Mouse (Mus musculus): ENCODE measurements around the gene Ntng1. TPM values are rescaled to one million over a fixed set of nuclear protein-coding genes. Genes with fewer than 3 reads are reported as not detected.

Ntng1 gene
- polyA plus RNA-seq, 1 experiment from 2014 or later = 48.9 TPM

DNA sequence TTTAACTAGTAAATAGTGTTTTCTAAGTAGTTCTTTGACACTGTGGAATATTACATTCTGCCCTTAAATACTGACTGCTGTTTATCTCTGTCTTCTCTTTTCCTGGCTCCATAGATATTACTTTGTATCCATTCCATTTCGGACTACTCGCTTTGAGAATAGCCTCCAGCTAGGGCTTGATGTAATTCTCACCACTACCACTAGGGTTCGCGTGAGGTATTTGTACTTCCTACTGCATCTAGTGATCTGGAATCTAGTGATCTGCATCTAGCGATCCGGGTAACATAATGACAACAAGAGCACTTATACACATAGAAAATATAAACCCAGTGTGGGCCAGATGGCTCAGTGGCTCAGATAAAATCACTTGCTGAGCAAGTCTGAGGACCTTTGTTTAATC is 14.2 kb downstream of the Ntng1 start:
- Histone ChIP-seq H3K27me3 (replicated peaks) (no peaks in the 10 kb centered on the region), H3K4me1 (peaks cover 23% of the 10 kb centered on the region), H3K9ac (no peak overlapping the region), H3K4me2 (no peak overlapping the region), H3K36me3 (replicated peaks) (no peaks in the 10 kb centered on the region), H3K4me3 (no peak overlapping the region), H3K27ac (no peak overlapping the region), H3K9me3 (no peaks in the 10 kb centered on the region)
- WGBS = 67% methylated on average over 6 of the region's 6 CpGs
- ATAC-seq (replicated peaks) = no peak

DNA sequence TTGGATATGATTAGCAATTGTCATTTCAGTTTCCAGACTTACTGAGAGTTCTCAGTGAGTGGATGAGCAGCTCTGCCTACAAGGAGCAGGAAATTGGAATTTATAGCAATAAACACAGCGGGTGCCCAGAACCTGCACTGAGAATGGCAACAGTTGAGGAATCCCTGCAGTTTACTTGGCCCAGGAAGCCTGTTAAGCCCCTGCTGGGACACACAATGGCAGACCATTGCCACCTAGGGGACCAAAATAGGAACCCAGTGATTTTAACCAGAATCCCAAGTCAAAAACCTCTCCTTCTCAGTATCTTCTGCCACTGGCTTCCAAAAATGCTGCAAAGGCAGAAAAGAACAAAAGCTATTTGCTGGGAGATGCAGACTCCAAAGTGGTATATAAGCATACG is 37.8 kb downstream of the Ntng1 start:
- Histone ChIP-seq H3K4me3 (no peak overlapping the region), H3K9me3 (no peaks in the 10 kb centered on the region), H3K4me1 (no peaks in the 10 kb centered on the region), H3K9ac (no peak overlapping the region), H3K27ac (no peak overlapping the region), H3K27me3 (replicated peaks) (no peaks in the 10 kb centered on the region), H3K36me3 (replicated peaks) (no peaks in the 10 kb centered on the region), H3K4me2 (no peak overlapping the region)
- no peak for ATAC-seq (replicated peaks)
- 45% methylated on average over 2 of the region's 2 CpGs for WGBS

DNA sequence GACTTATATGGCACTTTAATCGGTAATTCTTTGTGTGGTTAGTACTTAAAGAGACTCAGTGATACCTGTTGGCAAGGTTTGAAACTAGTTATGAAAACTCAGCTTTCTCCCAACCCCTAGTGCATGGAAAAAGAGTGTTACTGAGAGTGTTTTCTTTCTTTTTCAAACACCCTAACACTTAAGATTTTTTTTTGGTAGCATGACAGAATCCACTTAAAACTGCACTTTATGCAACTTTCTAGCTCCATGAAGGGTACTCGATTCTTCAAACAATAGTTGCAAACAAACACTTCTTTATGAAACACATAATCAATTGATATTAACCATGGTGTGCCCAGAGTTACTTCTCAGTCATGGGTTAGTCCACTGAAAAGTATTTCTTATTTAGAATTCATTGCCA is 49.4 kb downstream of the Ntng1 start:
- Histone ChIP-seq H3K4me2 (no peak overlapping the region), H3K9me3 (no peaks in the 10 kb centered on the region), H3K27me3 (replicated peaks) (no peaks in the 10 kb centered on the region), H3K4me3 (no peak overlapping the region), H3K4me1 (no peaks in the 10 kb centered on the region), H3K36me3 (replicated peaks) (no peaks in the 10 kb centered on the region), H3K9ac (no peak overlapping the region), H3K27ac (no peak overlapping the region)
- WGBS = 72% methylated on average over 2 of the region's 2 CpGs
- no peak for ATAC-seq (replicated peaks)

DNA sequence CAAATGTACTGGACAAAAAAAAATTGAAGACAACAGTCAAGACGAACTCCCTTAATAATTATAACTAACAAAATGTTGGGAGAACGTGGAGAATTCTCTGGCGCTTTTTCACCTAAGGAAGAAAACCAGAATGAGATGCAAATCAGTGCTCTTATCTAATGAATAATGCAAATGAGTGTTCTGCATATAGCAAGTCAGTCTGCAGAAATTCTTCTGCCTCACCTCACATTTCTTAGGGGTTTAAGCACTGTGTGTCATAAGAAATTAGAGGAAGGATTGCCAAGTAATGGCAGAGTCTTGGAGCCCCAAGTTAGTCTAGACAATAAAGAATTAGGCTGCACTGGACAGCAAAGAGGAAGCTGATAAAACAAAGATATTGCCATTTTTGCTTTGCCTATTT is 49.8 kb downstream of the Ntng1 start:
- no peak overlapping the region for H3K4me2 ChIP-seq
- H3K9me3 ChIP-seq = no peaks in the 10 kb centered on the region
- no peak overlapping the region for H3K9ac ChIP-seq
- no peaks in the 10 kb centered on the region for H3K27me3 ChIP-seq (replicated peaks)
- no peaks in the 10 kb centered on the region for H3K4me1 ChIP-seq
- H3K36me3 ChIP-seq (replicated peaks) = no peaks in the 10 kb centered on the region
- 58% methylated on average over 3 of the region's 3 CpGs for WGBS
- no peak overlapping the region for H3K27ac ChIP-seq
- H3K4me3 ChIP-seq = no peak overlapping the region
- no peak for ATAC-seq (replicated peaks)

DNA sequence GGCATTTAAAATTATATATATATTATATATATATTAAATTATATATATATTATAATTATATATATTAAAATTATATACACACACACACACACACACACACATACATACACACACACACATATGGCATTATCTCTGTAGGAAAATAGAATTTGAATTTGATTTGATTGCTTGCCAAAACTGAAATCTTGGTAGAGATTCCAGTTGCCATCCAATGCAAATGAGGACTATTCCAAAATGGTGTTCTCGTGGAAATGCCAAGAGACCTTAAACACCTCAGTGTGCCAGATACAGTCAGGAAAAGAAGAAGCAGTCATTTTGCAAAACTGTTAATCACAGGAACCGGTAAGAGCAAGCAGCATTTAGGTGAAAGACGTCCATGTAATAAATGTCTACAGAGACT is 51.3 kb downstream of the Ntng1 start:
- Histone ChIP-seq H3K36me3 (replicated peaks) (no peaks in the 10 kb centered on the region), H3K27ac (no peak overlapping the region), H3K4me2 (no peak overlapping the region), H3K27me3 (replicated peaks) (no peaks in the 10 kb centered on the region), H3K9me3 (no peaks in the 10 kb centered on the region), H3K4me3 (no peak overlapping the region), H3K9ac (no peak overlapping the region), H3K4me1 (no peaks in the 10 kb centered on the region)
- ATAC-seq (replicated peaks) = no peak
- 83% methylated on average over 3 of the region's 3 CpGs for WGBS

DNA sequence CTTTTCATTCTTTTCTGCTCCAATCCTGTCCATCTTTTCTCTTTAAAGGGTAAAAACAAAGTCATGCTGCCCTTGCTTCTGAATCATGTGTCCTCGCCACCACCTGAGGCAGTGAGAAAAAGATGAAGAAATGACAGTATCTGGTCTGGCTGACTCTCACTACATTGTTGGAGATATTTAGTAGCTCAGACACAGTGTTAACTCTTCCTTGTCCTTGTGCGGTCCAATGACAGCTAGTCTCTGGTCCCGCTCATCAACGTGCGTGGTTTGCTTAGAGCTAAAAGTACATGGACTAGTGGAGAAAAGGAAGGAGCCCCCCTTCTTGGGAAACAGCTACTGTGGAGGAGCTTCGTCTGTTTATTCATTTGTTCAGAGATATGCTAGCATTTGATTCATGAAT is 56.6 kb downstream of the Ntng1 start:
- H3K36me3 ChIP-seq (replicated peaks) = no peaks in the 10 kb centered on the region
- peak; percentile 61; the same call in 1 of the 2 replicates for ATAC-seq (replicated peaks)
- WGBS = 73% methylated on average over 6 of the region's 6 CpGs

DNA sequence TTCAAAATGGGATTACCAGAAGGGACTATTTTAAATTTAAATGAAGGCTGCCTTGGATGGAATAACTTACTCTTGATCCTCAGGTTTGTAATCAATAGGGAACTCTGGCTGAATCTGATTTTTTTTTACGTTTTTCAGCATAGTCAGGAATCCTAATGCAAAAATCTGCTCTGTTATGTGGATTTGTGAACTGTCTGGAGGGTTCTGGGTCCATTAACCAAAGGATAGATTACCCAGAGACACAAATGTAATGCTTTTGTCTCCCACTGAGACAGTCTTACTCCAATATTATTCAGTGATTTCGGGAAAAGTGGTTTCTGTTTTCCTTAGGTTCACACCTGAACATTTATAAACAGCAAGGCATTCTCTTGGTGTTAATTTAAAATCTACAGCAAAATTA is 58.5 kb downstream of the Ntng1 start:
- no peaks in the 10 kb centered on the region for H3K27me3 ChIP-seq (replicated peaks)
- no peak overlapping the region for H3K4me3 ChIP-seq
- H3K36me3 ChIP-seq (replicated peaks) = no peaks in the 10 kb centered on the region
- no peak for ATAC-seq (replicated peaks)
- peaks cover 10% of the 10 kb centered on the region for H3K4me1 ChIP-seq
- H3K27ac ChIP-seq = no peak overlapping the region; the same call in 1 of the 2 replicates
- no peak overlapping the region for H3K4me2 ChIP-seq
- WGBS = 42% methylated on average over 2 of the region's 2 CpGs
- no peaks in the 10 kb centered on the region for H3K9me3 ChIP-seq
- H3K9ac ChIP-seq = no peak overlapping the region

More for the DNA sequence above, 56.6 kb downstream of the Ntng1 start:
- Histone ChIP-seq H3K4me3 (no peak overlapping the region), H3K4me1 (peaks cover 10% of the 10 kb centered on the region), H3K4me2 (no peak overlapping the region), H3K9ac (no peak overlapping the region), H3K27me3 (replicated peaks) (no peaks in the 10 kb centered on the region), H3K9me3 (no peaks in the 10 kb centered on the region), H3K27ac (no peak overlapping the region)

DNA sequence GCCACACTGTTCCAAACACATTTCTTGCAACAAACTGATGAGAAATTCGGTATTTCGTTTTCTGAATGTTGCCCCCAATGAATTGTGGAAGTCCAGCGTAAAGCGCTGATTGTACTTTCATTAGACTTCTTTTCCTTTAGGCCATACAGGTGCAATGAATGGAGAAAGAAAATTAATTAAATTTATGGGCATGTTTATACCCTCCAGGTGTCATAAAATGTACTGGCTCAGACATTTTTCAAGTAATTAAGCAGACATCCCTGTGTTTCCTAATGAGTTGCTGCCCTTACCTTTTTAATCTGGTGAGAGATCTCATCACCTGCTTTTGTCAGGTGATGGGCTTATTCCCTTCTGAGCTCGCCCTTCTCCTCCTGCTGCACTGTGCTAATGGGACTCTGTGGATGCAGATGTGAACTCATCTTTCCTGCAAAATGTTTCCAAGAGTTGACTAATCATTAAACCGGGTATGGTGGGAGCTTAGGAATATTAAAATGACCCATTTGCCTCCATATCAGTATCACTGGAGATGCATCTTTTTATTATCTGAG is 79.0 kb downstream of the Ntng1 start:
- Histone ChIP-seq H3K36me3 (replicated peaks) (no peaks in the 10 kb centered on the region), H3K4me3 (no peak overlapping the region), H3K9ac (no peak overlapping the region), H3K4me1 (no peaks in the 10 kb centered on the region), H3K9me3 (no peaks in the 10 kb centered on the region), H3K27me3 (replicated peaks) (no peaks in the 10 kb centered on the region), H3K27ac (no peak overlapping the region), H3K4me2 (no peak overlapping the region)
- WGBS = 76% methylated on average over 6 of the region's 6 CpGs
- peak; percentile 39; the same call in 1 of the 2 replicates for ATAC-seq (replicated peaks)

DNA sequence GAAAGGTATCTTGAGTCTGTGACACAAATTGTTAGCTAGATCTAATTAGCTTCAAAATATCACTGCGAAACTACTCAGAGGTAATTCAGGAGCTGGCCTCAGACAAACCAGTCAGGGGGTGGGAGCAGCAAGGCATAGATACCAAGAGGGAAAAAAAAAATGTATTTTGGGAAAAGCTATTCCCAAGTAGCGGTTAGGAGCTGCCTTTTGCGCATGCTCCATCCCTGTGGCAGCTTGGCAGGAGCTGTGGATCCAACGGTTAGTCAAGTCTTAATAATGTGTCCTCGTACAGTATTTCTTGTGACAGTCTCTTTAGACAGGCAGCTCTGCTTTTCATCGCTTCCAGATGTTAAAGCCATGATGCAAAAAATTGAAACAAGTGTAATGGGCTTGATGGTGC is 87.9 kb downstream of the Ntng1 start:
- Histone ChIP-seq H3K4me1 (no peaks in the 10 kb centered on the region), H3K4me2 (no peak overlapping the region), H3K4me3 (no peak overlapping the region), H3K27ac (no peak overlapping the region), H3K9ac (no peak overlapping the region), H3K27me3 (replicated peaks) (no peaks in the 10 kb centered on the region), H3K9me3 (no peaks in the 10 kb centered on the region), H3K36me3 (replicated peaks) (no peaks in the 10 kb centered on the region)
- WGBS = 81% methylated on average over 6 of the region's 6 CpGs
- no peak for ATAC-seq (replicated peaks)

DNA sequence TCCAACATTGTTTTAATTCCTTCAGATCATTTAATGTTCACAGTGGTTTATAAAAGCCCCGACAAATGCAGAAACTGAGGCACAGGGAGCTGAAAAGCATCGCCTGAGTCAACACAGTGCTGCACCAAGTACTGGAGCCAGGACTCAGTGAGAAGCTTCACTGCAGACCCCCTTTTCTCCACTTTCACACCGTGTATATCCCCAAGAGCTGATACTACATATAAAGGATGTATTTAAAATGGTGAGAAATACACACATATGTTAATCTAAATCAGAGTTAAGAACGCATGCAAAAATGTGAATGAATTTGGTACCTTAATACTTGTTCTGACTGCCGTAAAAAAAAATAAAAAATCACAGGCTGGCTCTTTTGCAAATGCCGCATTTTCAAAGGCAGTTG is 88.4 kb downstream of the Ntng1 start:
- no peak overlapping the region for H3K4me2 ChIP-seq
- no peak overlapping the region for H3K4me3 ChIP-seq
- no peaks in the 10 kb centered on the region for H3K9me3 ChIP-seq
- 90% methylated on average over 6 of the region's 6 CpGs for WGBS
- H3K4me1 ChIP-seq = no peaks in the 10 kb centered on the region
- no peak for ATAC-seq (replicated peaks)
- no peak overlapping the region for H3K9ac ChIP-seq
- H3K36me3 ChIP-seq (replicated peaks) = no peaks in the 10 kb centered on the region
- H3K27ac ChIP-seq = no peak overlapping the region
- H3K27me3 ChIP-seq (replicated peaks) = no peaks in the 10 kb centered on the region

DNA sequence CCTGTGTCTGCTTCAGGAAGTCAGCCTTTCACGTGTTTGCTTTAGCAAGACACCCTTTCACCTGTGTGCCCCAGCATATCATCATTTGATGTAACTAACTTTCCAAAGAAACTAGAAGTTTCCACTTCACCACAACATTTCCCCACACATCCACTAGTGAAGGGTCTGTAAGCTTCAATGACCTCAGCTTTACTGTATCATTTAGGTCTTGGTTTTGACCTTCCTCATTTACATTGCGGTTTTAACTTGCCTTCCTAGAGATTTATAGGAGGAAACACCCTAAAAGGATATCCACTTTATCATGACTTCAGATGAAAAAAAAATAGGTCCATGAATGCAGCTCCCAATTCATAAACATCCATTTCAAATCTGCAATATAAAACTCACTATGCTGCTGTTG is 89.7 kb downstream of the Ntng1 start:
- Histone ChIP-seq H3K4me2 (no peak overlapping the region), H3K9me3 (no peaks in the 10 kb centered on the region), H3K4me3 (no peak overlapping the region), H3K4me1 (no peaks in the 10 kb centered on the region), H3K27ac (no peak overlapping the region), H3K36me3 (replicated peaks) (no peaks in the 10 kb centered on the region), H3K9ac (no peak overlapping the region), H3K27me3 (replicated peaks) (no peaks in the 10 kb centered on the region)
- ATAC-seq (replicated peaks) = no peak
- 86% methylated on average over 2 of the region's 2 CpGs for WGBS

DNA sequence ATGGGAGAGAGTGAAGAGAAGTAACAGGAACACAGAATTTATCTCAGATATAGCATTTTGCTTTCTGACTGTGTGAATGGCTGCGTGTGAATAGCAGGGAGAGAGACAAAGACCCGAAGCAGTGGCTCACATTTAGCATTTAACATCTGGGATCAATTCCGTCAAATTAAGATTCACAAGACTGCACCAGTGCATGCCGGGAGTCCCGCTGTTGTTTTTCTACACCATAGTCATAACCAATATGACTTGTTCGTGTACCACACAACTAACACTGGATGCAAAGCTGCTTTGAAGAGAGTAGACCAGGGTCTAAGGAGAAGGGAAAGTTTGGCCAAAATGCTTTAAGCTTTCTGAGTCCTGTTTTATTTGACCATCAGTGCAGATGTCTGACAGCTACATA is 95.7 kb downstream of the Ntng1 start:
- no peaks in the 10 kb centered on the region; the same call in 1 of the 2 replicates for H3K4me1 ChIP-seq
- H3K4me3 ChIP-seq = no peak overlapping the region
- no peak overlapping the region for H3K9ac ChIP-seq
- ATAC-seq (replicated peaks) = no peak
- 0 out of 2 replicates have a peak overlapping the region, but pooled peaks have one; percentile 8 for H3K27ac ChIP-seq
- no peaks in the 10 kb centered on the region for H3K36me3 ChIP-seq (replicated peaks)
- WGBS = 51% methylated on average over 6 of the region's 6 CpGs
- no peaks in the 10 kb centered on the region for H3K9me3 ChIP-seq
- H3K27me3 ChIP-seq (replicated peaks) = no peaks in the 10 kb centered on the region
- no peak overlapping the region for H3K4me2 ChIP-seq

DNA sequence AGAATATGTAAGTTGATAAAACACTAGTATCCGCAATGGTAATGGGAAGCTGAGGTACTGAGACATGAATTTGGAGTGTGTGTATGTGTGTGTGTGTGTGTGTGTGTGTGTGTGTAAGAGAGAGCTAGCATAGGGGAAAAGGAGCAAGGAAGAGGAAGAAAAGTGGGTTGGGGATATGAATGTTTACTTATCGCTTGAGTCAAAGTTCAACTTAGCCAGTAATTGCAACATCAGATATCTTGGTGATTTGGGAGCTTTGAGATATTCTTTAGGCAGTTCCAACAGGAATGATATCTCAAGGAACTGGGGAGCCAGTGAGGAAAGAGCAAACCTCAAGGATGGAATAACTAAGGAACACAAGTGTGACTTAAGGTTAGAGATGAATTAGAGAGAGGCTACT is 97.1 kb downstream of the Ntng1 start:
- WGBS = 99% methylated on average over 2 of the region's 2 CpGs
- no peak for ATAC-seq (replicated peaks)
- Histone ChIP-seq H3K9me3 (no peaks in the 10 kb centered on the region), H3K4me2 (no peak overlapping the region), H3K4me1 (no peaks in the 10 kb centered on the region; the same call in 1 of the 2 replicates), H3K36me3 (replicated peaks) (no peaks in the 10 kb centered on the region), H3K9ac (no peak overlapping the region), H3K4me3 (no peak overlapping the region), H3K27ac (no peak overlapping the region), H3K27me3 (replicated peaks) (no peaks in the 10 kb centered on the region)

Measured in midbrain, embryonic 15.5 days (tissue).